Mouse (Mus musculus): ENCODE results near the gene Dhx8.

Gene Dhx8

DNA sequence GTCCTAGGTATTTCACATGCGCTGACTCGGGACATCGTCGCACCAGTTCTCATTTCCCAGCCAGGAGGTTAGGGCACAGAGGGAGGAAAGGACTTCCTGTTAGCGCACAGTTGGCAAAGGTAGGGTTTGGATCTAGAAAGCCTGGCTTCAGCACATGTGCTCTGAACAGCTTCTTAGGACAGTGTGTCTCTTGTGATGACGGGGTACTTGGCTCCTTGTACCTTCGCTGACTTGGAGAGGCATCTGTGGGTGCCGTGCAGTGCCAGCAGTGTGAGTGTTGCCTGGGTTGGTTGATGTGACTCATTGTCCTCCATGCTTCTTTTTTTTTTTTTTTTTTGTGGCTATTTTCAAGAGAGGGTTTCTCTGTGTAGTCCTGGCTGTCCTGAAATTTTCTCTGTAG, 23.9 kb downstream of the Dhx8 start:
- no peak for DNase-seq (ENCODE audit: low spot score)

DNA sequence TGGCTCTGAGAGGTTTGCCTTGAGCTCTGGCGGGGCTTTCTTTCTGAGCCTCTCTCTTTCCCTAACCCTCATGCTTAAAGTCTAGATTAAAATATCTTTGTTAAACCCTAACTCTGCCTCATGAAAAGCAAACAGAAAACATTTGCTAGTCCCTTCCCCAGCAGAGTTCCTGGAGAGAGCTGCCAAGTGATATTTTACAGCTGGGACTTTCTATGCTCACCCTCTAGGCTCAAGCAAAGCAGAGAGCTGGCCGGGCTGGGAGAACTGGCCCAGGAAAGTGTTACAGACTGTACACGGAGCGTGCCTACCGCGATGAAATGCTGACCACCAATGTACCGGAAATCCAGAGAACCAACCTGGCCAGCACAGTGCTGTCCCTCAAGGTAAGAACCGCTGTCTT, 24.6 kb downstream of the Dhx8 start:
- no peak for DNase-seq (ENCODE audit: low spot score)

DNA sequence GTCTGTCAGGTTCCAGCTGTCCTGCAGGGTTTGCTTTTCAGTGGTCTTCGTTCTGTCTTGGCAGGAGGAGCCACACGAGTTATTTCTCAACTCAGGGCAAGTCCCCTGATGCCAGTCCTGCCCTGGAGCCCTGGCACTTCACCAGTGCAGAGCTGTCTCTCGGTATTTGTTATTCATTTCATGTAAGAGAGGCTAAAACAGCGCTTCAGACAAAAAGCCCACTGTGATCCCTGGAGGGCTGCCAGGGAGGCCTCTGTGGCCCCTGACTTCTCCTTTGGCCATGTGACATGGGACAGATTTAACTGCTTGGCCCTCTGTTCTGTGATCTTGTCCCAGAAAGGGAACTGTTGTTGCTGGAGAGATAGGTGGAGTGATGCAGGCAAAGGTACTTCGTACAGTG, 25.7 kb downstream of the Dhx8 start:
- no peak for DNase-seq (ENCODE audit: low spot score)

DNA sequence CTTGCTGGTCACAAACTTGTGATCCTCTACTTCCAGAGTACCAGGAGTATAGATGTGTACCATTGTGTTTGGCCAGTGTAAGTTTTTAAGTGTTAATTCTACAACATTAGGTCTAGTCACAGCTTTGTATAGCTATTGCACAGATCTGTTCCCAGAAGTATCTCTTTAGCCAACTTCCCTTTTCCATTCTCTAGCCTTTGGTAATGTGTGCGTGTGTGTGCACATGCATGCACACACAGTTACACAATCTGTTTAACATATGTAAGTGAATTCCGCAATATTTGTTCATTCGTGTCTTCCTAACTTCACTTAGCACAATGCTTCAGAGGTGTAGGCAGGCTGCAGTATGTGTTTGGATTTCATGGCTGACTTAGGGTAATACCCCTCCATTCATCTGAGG, 26.8 kb downstream of the Dhx8 start:
- no peak for DNase-seq (ENCODE audit: low spot score)

DNA sequence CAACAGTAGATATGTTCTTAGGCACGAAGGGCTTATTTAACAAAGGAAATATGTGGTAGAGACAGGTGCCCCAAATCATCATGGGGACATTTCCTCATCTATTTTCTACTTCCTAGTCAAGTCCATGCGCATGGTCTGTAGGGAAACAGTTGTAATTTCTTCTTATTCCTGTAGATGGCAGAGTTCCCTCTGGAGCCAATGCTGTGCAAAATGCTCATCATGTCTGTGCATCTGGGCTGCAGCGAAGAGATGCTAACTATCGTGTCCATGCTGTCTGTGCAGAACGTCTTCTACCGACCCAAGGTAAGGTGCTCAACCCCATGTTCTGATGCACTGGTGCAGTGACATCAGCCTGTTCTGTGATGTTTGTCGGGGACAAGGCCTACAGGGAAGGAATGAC, 31.0 kb downstream of the Dhx8 start:
- peak; percentile 88 for DNase-seq (ENCODE audit: low spot score)

DNA sequence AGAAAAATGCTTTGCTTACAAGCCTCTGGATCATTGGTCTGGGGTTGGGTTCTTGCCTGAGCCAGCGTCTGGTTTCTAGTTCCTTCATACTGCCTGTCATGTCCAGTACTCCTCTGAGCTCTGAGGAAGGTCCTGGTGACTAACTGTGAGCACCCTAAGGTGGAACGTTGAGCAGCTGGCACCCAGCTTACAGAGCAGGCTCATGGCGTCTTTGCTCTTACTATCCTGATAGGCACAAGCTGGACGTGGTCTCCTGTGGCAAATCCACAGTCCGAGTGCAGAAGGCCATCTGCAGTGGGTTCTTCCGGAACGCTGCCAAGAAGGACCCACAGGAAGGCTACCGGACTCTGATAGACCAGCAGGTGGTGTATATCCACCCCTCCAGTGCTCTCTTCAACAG, 31.8 kb downstream of the Dhx8 start:
- DNase-seq (ENCODE audit: low spot score): no peak

DNA sequence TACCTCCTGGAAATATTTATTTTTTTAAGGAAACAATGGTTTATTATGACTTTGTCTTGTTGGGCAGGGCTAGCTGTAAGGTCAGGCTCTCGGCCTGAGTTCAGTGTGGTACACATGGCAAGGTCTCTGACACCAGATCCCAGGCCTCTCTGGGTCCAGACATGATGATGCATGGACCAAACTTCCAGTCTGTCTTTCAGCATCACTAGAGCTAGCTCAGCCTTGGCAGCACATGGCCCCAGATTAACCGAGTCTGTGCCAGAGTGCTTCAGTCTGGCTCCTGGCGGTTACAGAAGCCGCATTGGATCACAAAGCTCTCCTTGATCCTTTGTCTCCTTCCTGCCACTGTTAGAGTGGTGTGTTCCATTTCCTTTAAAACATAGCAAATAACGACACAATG, 34.6 kb downstream of the Dhx8 start:
- no peak for DNase-seq (ENCODE audit: low spot score)

DNA sequence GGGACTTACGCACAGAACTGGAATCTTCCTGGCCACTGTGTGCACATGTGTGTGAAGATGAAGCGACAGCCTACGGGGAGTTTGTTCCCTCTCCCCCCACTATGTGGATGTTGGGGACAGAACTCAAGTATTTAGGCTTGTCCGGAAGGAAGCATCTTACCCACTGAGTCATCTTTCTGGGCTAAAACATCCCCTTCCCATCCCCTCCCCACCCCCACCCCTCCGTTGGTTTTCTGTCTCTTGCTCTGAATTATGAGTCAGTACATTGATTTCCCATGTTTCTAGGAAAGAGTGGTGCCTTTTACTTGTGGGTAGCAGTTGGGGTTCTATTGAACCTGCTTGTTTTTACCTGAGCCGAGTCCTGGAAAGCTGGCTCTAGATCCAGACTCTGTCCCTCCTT, 36.0 kb downstream of the Dhx8 start:
- DNase-seq (ENCODE audit: low spot score): no peak

DNA sequence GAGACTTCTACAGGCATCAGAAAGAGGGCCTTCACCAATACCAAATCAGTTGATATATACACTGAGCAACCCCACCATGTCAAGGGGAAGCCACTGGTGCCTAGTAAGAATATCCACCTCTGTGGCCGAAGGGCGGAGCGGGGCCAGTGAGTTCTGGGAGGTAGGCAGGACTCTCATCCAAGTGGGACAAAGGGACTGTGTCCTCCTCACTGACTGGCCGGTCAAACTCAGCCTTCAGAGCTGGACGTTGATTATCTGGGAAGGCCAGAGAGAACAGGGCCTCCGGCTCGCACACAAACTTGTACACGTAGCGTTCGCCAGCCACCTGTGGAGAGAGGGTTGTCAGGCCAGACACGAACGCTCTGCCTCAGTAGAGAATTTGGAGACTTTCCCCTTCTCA, 37.5 kb downstream of the Dhx8 start:
- DNase-seq (ENCODE audit: low spot score): no peak

DNA sequence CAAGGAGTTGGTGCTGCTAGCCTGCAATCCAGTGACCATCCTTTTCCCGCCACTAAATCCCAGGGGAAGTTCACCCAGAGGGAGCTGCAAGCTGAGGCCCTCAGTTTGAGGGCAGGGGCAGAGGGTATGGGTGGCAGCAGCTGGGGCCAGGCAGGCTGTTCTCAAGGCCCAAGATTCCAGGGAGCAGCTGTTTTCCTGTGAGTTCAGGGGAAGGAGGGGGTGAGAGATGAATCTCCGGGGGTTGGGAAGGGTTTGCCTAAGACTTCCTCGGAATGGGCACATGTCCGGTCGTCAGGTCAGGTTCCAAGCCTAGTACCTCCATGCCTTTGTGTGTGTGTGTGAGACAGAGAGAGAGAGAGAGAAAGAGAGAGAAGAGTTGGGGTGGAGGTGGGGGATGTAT, 39.3 kb downstream of the Dhx8 start:
- peak; percentile 38 for DNase-seq (ENCODE audit: low spot score)

DNA sequence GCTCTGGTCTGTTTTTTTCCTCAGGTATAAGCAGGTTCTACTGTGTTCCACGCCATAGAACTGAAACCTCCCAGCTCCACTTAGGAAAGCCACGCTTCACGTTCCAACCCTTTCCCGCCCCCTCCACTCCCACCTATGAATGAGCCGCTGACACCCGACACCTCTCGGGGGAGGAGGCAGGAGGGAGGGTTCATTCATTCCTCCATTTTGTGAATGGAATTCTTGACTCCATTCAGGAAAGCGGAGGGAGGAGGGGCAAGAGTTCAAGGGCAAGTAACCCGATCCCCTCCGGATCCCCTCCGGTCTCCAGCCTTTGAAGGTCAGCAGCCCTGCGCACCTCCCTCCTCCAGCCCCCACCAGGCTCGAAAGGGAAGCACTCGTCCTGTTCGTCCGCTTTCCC, 39.7 kb downstream of the Dhx8 start:
- peak; percentile 80 for DNase-seq (ENCODE audit: low spot score)

DNA sequence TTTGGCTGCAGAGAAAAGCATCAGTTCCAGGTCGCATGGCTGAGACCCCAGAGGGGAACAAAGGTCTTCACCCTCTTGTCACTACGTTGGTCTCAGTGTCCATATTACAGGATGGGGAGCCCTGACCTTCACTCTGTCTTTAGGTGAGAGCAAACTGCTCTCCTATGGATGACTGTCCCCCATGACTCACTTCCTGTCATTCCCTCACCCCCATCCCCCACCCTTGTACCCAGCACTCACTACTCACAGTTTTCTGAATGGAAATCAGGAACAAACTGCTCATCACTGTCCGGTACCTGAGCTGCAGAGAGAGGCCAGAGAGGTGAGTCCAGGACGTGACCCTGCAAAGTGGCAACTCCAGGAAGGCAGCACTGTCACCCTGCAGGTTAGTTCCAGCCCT, 44.1 kb downstream of the Dhx8 start:
- no peak for DNase-seq (ENCODE audit: low spot score)

DNA sequence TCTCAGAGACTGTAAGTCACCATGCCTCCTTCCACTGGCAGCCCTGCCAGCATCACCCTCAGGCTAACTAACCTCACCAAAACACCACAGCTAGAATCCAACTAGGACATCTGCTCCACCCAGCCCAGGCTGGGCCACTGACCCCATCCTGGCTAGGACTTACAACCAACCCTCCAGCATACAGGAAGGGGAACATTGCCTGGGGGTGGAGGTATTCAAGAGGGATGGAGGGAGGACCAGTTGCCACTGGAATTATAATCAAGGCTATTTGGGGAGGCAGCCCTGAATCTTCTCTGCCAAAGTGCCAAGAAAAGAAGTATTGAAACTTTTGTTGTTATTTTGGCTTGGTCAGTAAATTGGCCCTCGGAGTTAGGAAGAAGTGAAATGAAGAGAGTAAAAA, 50.4 kb downstream of the Dhx8 start:
- DNase-seq (ENCODE audit: low spot score): no peak

DNA sequence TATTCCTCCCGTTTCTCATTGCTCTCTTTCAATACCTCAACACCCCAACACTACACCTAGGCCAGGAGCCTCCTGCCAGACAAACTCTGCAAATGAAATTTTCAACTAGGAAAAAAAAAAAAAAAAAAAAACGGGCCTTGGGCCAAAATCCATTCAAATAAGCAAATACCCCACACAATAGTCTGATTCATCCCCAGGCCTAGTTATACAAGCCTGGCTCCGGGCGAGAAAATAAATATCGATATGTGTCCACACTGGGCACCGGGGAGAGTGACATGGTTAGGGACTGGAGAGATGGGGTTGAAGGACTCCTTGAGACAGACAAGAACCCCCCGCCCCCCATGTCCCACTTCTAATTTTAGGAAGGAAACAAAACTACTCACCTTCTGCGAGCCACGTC, 50.9 kb downstream of the Dhx8 start:
- DNase-seq (ENCODE audit: low spot score): no peak

DNA sequence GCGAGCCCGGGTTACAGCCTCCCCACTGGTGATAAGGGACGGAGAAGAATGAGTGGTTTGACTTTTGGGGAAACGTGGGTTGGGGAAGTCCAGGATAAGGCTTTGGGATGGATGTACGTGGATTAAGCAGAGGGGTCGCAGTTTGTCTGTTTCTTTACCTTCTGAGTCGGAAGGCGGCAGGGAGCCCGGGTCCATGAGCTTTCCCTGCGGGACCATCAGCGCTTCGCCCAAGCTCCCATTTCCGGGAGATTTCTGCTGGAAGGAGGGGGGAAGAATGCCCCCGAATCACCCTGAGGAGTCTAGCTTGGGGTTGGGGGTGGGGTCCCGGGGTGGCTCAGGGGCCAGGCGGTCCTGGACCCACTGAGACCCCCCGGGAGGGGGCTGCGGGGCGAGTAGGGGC, 51.4 kb downstream of the Dhx8 start:
- no peak for DNase-seq (ENCODE audit: low spot score)

DNA sequence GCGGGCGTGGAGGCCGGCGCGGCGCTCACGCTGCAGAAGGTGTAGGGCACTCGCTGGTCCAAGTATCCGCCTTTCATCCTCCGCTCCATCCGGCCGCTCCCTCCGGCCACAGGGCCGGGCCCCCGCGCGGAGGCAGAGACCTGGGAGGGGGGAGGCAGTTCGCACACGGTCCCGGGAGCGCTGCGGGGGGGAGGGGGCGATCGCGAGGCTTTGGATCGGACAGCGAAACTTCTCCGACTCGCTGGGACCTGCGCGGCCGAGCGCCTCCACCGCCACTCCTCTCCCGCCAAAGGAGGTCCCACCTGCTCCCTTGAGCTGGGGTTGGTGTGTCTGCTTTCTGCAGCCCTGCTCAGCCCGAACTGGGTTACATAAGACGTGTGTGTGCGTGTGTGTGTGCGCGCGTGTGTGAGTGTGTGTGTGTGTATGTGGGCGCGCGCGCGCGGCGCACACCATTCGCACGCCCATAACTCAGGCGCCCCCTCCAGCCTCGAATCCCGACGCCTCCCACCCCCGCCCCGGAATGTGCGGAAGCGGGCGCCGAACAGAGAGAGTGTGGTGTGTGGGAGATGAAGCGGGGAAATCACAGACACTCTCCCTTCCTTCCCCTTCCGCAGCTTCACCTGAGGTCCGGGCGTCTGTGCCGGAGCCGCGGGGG, 51.9 kb downstream of the Dhx8 start:
- DNase-seq (ENCODE audit: low spot score): peak; percentile 54

DNA sequence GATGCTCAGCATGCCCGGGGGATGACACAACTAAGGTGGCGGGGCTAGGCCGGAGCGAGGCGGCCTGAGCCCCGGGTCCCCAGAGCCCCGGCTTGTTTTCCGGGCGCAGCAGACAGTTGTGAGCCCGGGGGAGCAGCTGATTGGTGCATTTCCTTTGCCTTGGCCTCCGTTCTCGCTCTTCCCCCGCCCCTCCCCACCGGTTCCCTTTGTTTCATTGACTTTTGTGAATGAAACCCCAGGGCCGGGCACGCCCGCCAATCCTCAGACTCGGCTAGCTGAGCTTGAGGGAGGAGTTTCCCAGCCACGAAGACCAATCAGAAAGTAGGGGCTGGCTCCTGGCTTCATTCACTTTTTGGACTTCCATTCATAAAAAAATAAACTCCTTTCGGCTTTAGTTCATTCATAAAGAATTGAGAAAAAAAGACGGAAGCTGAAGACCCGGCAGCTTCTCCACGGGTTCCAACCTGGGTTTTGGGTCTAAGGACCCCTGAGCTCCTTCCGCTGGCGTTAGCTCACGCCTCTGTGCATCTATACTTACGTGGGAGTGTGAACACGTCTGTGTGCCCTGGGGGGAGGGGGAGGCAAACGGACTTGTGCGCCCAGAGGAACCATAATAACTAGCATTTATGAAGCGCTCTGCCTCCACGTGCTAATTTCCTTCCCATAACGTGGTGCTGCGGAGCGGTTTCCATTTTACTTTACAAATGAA, 52.6 kb downstream of the Dhx8 start, which contains the start of gene Etv4:
Etv4 (minus strand) TSS at position 229 of the 709 bp plus-strand sequence.
- peak; percentile 95 for DNase-seq (ENCODE audit: low spot score)

DNA sequence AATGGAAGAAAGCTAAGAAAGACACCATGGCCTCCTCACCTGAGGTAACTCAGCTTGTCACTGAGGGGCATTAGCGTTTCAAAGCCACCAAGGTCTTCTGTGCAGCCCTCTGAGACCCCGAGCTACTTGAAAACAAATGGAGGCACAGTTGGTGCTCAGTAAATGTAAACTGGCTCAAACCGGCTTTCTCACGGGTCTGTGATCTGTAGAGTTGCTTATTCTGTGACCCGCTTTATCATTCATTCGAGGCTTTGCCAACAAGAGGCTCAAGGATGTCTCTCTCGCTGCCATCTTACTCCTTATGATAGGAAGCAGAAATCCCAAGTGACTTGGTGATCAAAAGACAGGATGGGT, 53.1 kb downstream of the Dhx8 start:
- DNase-seq (ENCODE audit: low spot score): peak; percentile 35

DNA sequence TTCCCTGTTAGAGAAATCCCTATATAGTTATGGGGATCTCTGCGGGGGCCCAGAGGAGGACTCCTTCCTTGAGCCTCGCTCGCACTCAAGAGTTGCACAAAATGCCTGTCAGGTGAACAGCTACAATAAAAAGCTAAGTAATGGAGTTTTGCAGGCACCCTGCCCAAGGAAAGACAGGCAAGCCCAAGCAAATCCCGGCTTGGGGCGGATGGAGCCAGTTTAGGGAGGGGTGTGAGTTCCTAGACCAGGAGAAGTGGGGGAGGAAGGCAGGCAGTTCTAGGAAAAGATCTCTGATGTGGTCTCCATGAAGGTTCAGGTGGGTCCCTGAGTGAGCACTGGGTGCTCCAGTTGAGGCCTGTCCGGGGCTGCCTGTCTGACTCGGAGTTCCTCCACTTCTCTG, 53.9 kb downstream of the Dhx8 start:
- no peak for DNase-seq (ENCODE audit: low spot score)

DNA sequence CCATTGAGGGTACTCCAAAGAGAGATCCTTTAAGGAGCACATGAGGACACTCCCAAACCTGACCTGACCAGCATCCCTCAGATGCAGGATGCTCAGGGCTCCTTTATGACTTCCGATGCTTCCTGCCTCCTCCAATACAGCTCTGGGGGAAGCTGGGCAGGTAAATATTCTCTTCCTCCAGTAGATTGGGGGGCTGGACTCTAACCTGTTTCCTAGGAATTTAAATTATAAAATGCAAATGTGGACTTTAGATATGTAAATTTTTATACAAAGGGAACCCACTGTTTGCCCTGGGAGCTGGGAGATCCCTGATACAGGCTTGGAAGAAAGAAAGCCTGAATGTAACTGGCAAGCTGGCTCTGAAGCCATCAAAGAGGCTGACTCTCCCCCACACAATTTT, 54.7 kb downstream of the Dhx8 start:
- DNase-seq (ENCODE audit: low spot score): no peak

DNA sequence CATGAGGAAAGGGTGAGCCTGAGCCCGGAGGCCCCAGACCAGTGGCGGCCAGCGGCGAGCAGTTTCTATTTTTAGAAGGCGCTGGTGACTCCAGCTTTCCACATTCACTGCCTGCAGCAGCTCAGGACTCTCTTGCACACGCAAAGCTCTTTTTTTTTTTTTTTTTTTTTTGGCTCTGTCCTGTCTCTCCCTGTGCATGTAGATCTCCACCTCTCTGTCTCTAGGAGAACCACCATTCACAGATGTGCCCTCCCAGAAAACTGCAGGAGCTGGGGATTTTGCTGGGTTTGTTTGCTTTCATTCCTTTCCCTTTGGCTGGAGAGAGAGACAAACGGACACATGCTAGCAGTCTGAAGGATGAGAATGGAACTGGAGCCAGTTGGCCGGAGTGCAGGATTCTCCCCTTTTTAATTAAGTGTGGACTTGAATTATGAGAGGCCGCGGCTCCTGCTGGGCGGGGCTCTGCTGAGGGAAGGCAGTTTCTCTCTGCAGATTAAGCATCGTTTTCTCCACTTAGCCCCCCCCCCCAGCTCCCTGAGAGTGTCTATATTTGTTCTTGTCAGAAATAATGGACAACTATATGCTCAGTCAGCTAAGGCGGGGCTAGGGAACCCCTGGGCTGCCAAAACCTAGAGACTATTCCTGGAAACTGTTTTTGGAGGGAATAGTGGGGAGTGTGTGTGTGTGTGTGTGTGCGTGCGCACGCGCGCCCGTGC, 58.2 kb downstream of the Dhx8 start:
- peak; percentile 30 for DNase-seq (ENCODE audit: low spot score)

DNA sequence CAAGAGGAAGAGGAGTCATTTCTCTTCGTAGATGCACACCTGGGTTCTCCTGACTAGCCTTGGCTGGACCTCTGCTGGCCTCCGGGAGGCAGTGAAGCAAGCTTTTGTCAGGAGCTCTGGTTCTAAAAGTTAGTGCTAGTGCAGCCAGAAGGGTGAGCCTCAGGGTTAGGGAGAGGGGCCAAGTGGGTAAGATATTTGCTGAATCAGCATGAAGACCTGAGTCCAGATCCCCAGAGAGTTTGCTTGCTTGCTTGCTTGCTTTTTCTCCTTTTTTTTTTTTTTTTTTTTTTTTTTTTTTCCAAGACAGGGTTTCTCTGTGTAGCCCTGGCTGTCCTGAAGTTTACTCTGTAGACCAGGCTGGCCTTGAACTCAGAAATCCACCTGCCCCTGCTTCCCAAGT, 64.6 kb downstream of the Dhx8 start:
- no peak for DNase-seq (ENCODE audit: low spot score)

DNA sequence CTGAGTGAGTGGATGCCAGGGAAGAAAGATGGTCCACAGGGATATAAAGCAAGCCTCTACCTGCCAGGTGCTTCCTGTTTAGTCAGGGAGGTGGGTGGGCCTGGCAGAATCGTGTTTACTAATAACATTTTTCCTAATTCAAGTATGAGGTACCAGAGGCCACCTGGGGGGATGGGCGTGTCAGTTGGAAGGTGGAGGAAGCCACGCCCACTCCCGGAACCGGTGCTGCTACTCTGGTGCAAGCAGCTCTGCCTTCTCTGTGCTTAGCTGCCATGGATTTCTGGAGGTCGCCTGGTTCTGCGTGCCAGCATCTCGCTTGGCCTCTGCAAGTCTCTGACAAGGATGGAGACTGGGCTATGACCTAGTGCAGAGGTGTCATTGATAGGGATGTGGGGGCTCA, 65.4 kb downstream of the Dhx8 start:
- no peak for DNase-seq (ENCODE audit: low spot score)

DNA sequence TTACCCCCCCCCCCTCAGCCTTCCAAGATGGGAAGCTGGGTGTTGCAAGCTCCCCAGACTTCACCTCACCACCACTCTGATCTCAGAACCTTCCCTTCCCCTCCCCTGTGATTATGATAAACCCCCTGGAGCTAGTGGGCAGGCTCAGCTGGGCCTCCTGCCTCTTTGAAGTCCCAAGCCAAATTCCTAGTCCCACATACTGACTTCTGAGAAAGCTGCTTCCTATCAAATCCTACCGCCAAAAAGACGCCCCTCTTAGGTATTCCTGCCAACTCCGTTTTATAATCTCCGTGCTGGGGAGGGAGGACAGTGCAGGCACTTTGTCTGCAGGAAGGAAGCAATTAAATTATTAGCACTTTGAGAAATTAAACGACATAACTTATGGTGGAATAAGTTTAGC, 68.7 kb downstream of the Dhx8 start:
- DNase-seq (ENCODE audit: low spot score): no peak

All from retina, embryonic 14.5 days (tissue).